Mouse (Mus musculus) lung, postnatal 14 days (tissue): ENCODE measurements around the gene Ift22.
"Not testable (repeated sequence)": the region's sequence is repeated elsewhere in the genome, so short reads cannot be mapped to it uniquely, and the experiment has no call there.

ENCODE experiments used
- DNase-seq: peaks from one replicate; pipeline ENCODE4 v3.0.0; 2021

The Ift22 gene

GRCm38 (mm10) chr5:136914183-136914582 lies 6.2 kb downstream of the Ift22 start:
- DNase-seq: no peak

DNA sequence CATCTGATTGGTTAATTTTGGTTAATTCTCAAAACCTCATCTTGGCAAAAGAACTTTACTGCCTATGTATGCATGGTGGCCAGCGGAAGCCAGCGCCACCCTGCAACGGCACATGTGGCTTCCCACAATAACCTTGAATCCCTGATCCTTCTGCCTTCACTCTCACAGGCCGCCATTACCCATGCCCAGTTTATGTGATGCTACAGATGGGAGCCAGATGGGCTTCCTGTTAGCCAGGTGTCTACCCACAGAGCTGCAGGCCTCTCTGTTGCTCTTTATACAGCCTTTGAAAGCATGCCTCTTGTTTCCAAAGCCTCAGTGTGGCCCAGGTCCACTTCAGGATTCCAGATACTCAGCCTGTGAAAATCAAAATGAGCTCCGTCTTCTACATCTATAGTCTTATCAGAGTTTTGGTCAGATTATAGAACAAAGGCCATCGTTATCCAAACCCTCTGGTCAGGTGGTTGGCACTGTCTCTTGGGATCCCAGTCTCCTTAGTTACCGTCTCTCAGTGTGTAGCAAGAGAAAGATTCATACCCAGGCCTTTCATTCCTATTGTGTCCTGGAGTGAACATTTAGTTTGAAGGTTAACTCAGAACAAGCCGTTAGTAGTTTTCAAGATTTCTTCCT lies 9.8 kb downstream of the Ift22 start:
- DNase-seq: no peak

DNA sequence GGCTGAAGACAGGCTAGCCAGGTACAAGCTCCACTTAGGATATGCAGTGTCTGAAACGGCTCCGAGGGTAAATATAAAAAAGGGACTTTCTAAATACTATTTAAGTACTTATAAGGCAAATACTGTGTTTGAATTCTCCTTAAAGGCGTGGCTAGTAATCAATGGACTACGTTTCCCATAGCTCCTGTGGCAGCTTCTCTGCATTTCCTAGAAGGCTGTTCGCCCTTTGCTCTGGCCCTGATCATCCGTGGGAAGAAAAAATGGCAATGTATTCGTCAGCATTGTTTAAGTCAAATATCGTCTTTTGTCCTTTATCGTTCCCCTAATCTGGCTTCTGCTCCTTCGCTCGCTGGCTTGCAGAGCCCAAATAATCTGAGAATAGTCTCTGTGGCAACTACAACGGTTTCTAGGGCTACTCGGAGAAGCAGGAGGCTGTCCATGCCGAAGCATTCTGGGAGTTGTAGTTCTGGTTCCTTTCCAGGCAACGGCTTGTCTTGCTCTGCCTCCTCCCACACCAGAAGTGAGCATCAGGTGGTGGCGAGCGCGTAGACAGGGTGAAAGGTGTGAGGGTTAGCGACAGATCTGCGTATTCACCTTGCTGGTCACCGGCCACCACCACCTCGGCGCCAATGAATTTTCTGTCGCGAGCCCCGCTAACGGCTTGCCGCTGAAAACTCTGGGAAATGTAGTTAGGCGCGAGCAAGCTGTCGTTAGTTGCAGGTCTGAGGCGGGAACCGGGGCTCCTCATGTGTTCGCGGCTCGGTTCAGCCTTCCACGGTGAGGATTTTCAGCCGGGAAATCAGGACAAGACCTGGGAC lies 10.9 kb downstream of the Ift22 start:
- peak; percentile 62 for DNase-seq

DNA sequence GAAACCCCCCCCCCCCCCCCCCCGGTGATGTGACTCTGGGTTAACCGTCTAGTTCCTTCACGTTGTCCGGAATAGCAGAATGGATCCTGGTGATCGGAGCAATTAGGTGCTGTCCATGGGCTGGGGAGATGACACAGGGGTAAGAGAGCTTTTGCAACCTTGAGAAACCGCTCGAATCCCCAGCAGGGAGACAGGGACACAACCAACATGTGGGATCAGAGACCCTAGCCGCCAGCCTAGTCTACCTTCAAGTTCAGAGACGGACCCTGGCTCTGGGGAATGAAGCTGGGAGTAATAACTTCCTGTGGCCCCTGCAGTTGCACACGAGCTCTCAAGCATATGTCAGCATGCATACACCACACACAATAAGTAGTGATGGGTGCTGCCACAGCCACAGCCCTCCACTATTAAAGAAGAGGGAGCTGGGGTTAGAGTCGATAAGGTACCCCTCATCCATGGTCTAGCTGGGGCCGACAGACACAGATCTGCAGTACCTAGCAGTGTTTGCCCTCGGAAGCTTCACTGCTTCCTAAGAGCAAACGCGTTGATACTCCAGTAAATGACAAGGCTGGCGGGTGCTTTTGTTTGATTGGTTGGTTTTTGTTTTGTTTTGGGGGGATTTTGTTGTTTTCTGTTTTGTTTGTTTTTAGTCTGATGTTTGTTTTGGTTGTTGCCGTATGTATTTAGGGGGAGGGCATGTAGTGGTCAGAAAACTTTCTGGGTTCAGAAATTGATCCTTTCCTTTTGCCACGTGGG lies 11.8 kb downstream of the Ift22 start:
- DNase-seq: no peak

DNA sequence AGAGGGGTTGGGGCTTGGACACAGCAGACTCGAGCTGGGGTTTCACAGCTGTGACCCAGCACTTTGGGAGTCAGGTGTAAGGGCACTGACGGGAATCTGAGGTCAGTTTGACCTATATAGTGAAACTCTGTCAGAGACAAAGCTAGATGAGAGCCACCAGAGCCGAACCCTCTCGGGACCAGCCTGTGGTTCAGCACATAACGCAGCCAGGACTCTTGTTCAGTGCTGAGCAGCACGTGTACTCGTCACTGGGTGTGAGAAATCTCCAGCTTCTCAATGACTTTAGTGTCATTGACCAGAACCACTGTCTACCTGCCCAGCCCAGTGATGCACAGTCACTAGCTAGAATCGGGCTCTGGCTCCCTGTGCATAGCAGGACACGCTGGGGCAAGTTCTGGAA lies 14.9 kb downstream of the Ift22 start:
- no peak for DNase-seq

DNA sequence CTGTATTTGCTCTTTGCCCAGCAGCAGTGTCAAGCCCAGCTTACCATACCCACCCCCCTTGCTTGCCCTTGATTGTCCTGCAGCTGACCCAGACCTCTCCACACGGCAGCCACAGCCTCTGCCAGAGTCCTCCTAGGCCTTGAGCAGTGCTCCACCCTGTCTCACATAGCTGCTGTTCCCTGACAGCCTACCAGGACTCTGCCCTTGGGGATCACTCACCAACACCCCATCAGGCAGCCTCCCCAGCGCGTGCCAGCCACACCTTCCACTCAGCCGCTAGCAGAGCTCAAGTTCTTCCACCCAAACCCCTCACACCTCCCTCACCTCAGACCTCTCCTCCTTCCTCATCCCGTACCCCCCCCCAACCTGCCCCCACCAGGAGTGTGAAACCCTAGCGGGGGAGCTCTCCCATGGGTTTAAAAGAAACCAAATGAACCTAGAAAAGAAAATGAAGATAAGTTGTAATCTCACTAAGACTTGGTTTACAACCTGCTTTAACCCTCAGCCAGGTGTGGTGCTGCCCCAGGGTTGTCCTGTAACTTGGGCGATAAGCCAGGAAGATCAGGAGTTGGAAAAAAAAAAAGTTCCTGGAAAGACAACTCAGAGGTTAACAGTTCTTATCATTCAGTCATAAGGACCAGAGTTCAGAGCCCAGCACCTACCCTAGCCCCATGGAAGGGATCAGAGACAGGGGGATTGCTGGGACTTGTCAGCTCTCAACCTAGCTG lies 16.0 kb downstream of the Ift22 start:
- no peak for DNase-seq

- peak; percentile 89 for DNase-seq
These were observed 21.1 kb downstream of the Ift22 start for GRCm38 (mm10) chr5:136929073-136929472.

GRCm38 (mm10) chr5:136931896-136932295 lies 23.9 kb downstream of the Ift22 start:
- DNase-seq: no peak

- no peak for DNase-seq
These were observed 25.0 kb downstream of the Ift22 start for GRCm38 (mm10) chr5:136932956-136933355.

- no peak for DNase-seq
These were observed 26.0 kb downstream of the Ift22 start for GRCm38 (mm10) chr5:136933930-136934329.

- DNase-seq: peak; percentile 30
These were observed 28.1 kb downstream of the Ift22 start for GRCm38 (mm10) chr5:136935905-136936695.

- no peak for DNase-seq
These were observed 28.8 kb downstream of the Ift22 start for GRCm38 (mm10) chr5:136936750-136937149.

GRCm38 (mm10) chr5:136937621-136938020 lies 29.7 kb downstream of the Ift22 start:
- no peak for DNase-seq

- no peak for DNase-seq
These were observed 31.3 kb downstream of the Ift22 start for GRCm38 (mm10) chr5:136939284-136939683.

DNA sequence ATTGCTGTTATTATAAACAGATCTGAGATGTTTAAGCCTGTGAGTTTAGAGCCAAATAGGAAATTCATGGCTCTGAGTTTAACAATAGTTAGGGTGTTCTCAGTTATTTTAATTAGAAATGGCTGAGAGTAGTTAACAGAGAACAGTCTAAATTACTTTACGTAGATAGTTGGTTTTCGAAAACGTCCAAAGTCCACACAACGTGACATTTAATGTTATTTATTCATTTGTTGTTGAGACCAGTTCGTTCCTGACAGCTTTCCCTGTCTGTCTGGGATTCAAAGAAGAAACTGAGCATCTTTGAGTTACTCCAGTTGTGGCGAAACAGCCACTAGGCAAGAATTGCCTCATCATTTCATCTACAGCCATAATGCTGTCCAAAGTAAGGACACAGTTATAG lies 32.1 kb downstream of the Ift22 start:
- DNase-seq: not testable (repeated sequence)

DNA sequence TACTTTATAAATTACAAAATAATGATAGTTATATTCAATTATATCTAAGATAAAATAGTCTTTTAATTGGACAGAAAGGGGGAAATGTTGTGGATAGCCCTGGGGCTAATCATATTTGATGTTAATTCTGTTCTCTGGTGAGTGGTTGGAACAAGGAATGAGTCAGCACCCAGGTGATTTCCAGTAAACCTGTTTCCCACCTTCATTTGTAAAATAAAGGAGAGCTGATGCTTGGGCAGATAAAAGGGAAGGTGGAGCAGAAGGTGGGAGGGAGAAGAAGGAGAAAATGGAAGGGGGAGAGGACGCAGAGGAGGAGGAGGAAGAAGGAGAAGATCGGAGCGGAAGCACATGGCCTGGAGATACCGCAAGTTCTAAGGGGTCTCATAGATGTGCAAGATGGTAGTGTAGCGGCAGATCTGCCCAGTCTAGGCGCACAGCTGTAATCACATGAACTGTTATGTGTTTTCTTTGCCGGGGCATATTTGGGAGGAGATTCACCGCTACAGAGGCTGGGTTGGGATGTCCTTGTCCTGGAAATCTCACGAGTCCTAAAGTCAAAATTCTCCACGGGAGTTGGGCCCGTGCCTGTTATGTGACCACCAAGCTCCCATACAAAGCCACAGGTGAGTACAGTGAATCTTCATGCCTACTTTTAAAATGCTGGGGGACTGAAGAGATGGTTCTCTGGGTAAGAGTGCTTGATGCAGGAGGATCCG lies 33.1 kb downstream of the Ift22 start:
- no peak for DNase-seq

DNA sequence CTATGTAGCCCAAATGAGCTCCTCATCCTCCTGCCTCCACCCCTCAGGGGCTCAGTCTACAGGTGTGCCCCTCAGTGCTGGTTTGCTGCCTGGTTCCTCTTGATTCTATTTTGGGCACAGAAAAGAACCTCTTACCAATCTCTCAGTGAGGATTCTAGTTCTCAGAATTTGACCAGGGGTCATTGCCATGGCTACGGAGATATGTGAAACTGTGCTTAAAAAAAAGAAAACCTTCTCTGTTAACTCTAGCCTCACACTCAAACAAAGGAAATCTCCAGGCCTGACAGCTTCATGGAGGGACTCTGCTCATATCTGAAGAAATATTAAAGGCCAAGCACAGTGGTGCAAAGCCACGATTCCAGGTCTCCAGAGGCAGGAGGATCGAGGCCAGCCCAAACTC lies 34.8 kb downstream of the Ift22 start:
- DNase-seq: no peak

GRCm38 (mm10) chr5:136943382-136943781 lies 35.4 kb downstream of the Ift22 start:
- DNase-seq: no peak

DNA sequence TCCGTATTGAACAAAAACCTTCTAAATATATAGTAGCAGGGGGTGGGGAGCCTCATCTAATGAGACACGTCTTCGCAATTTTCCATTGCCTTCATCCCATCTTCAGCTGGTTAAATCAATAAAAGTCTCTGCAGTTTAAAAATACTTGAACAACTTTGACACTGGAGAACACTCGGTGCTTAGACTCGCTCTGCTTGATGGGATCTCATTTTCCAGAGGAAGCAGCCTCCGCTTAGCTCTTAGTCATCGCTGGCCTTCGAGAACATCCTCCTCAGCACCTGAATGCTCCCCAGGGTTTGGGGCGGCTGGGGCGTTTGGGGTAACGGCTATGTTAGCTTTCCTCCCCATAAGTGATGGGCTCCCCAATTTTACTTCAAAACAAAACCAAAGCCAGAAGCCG lies 37.1 kb downstream of the Ift22 start:
- DNase-seq: no peak

DNA sequence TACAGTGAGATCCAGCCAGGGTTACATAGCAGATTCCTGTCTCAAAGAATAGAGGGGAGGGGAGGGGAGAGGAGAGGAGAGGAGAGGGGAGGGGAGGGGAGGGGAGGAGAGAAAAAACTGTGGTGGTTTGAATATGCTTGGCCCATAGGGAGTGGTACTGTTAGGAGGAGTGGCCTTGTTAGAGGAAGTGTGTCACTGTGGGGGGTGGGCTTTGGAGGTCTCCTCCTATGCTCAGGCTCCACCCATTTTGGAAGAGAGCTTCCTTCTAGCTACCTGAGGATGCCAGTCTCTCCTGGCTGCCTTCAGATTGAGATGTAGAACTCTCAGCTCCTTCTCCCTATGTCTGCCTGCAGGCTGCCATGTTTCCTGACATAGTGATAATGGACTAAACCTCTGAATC lies 39.9 kb downstream of the Ift22 start:
- DNase-seq: no peak

- DNase-seq: not testable (repeated sequence)
These were observed 41.8 kb downstream of the Ift22 start for GRCm38 (mm10) chr5:136949551-136950336.
